Mouse (Mus musculus) C2C12 (cell line): Measurements from ENCODE around the gene Ptpro. TPM values are rescaled to one million over a fixed set of nuclear protein-coding genes. Genes with fewer than 3 reads are reported as not detected.
A peak's percentile ranks its signal among the peaks of the same experiment; 100 is the strongest.

Source experiments
- H3K27me3 ChIP-seq: one replicate; pipeline ENCODE4 v1.6.1; 2011; ENCODE audit not compliant: control insufficient read depth, insufficient read depth, insufficient read length
- H3K36me3 ChIP-seq: one replicate; pipeline ENCODE4 v1.6.1; 2011; ENCODE audit not compliant: control insufficient read depth, insufficient read depth
- H3K4me3 ChIP-seq: one replicate; pipeline ENCODE4 v1.5.1; 2011; ENCODE audit warnings: mild to moderate bottlenecking, control low read depth; ENCODE audit not compliant: poor library complexity, insufficient read depth, severe bottlenecking
- H3K79me2 ChIP-seq: one replicate; pipeline ENCODE4 v1.6.1; 2011; ENCODE audit not compliant: control insufficient read depth, insufficient read depth
- H3K79me3 ChIP-seq: one replicate; pipeline ENCODE4 v1.6.1; 2011; ENCODE audit warnings: low read depth, control low read depth
- H3ac ChIP-seq: one replicate; pipeline ENCODE3; 2011; ENCODE audit warnings: low read depth; ENCODE audit not compliant: control insufficient read depth, insufficient read length
- CEBPB ChIP-seq: IDR thresholded peaks from one replicate; pipeline ENCODE4 v1.6.1; 2011; ENCODE audit warnings: low read depth, mild to moderate bottlenecking, control low read depth, moderate library complexity
- CTCF ChIP-seq: IDR thresholded peaks from one replicate; pipeline ENCODE4 v1.5.1; 2011; ENCODE audit not compliant: control insufficient read depth, insufficient read depth, insufficient read length
- FOSL1 ChIP-seq: IDR thresholded peaks from one replicate; pipeline ENCODE4 v1.8.0; 2011; ENCODE audit warnings: mild to moderate bottlenecking, low read length; ENCODE audit not compliant: poor library complexity, insufficient read depth, severe bottlenecking
- MAX ChIP-seq: IDR thresholded peaks from one replicate; pipeline ENCODE4 v1.6.1; 2011; ENCODE audit warnings: mild to moderate bottlenecking, control low read depth
- MYOD1 ChIP-seq: IDR thresholded peaks from one replicate; pipeline ENCODE4 v1.6.1; 2011; ENCODE audit warnings: low read depth; ENCODE audit not compliant: control insufficient read depth, insufficient read length
- MYOG ChIP-seq: IDR thresholded peaks from one replicate; pipeline ENCODE4 v1.6.1; 2011; ENCODE audit not compliant: control insufficient read depth, insufficient read length; ENCODE audit errors: extremely low read depth
- USF1 ChIP-seq: IDR thresholded peaks from one replicate; pipeline ENCODE4 v1.6.1; 2011; ENCODE audit warnings: low read depth, mild to moderate bottlenecking, control low read depth, moderate library complexity
- polyA plus RNA-seq: library from polyadenylated mRNA; unstranded; fragments of >200 nt; fragmentation: generic; extraction: Trizol; gene quantifications from one replicate; pipeline ENCODE4 v1.2.1, GENCODE M21; 2012; ENCODE audit warnings: missing spikeins

Gene Ptpro
- polyA plus RNA-seq, 1 experiment: not detected

GRCm38 (mm10) chr6:137339071-137339470 lies 87.0 kb downstream of the Ptpro start:
- Histone ChIP-seq H3K4me3 (no peak overlapping the region), H3ac (no peak overlapping the region), H3K27me3 (no peaks in the 10 kb centered on the region), H3K79me2 (no peaks in the 10 kb centered on the region), H3K79me3 (no peaks in the 10 kb centered on the region), H3K36me3 (no peaks in the 10 kb centered on the region)
- TF ChIP-seq MYOD1: peak; percentile 60
- no peak for TF ChIP-seq CEBPB

- Histone ChIP-seq H3K4me3 (no peak overlapping the region), H3K79me2 (no peaks in the 10 kb centered on the region), H3ac (no peak overlapping the region), H3K36me3 (no peaks in the 10 kb centered on the region), H3K27me3 (no peaks in the 10 kb centered on the region), H3K79me3 (no peaks in the 10 kb centered on the region)
- TF ChIP-seq CEBPB (no peak), CTCF (no peak), FOSL1 (no peak), USF1 (no peak), MYOG (no peak), MAX (no peak), MYOD1 (no peak)
Measured at GRCm38 (mm10) chr6:137343688-137344441, 91.7 kb downstream of the Ptpro start.

GRCm38 (mm10) chr6:137360166-137360565 lies 108.0 kb downstream of the Ptpro start:
- H3K4me3 ChIP-seq: no peak overlapping the region
- H3K79me3 ChIP-seq: no peaks in the 10 kb centered on the region
- H3K36me3 ChIP-seq: no peaks in the 10 kb centered on the region
- H3K27me3 ChIP-seq: peaks cover 3% of the 10 kb centered on the region
- H3K79me2 ChIP-seq: no peaks in the 10 kb centered on the region
- no peak for TF ChIP-seq MYOD1
- no peak for TF ChIP-seq FOSL1
- TF ChIP-seq MYOG: no peak
- TF ChIP-seq CTCF: no peak
- TF ChIP-seq CEBPB: no peak
- TF ChIP-seq USF1: no peak
- no peak for TF ChIP-seq MAX
- no peak overlapping the region for H3ac ChIP-seq

GRCm38 (mm10) chr6:137362216-137362615 lies 110.1 kb downstream of the Ptpro start:
- TF ChIP-seq MYOD1 (no peak), USF1 (no peak), CEBPB (no peak), MAX (no peak), CTCF (no peak), MYOG (no peak), FOSL1 (no peak)
- peaks cover 3% of the 10 kb centered on the region for H3K27me3 ChIP-seq
- H3K4me3 ChIP-seq: no peak overlapping the region
- no peaks in the 10 kb centered on the region for H3K79me3 ChIP-seq
- H3K36me3 ChIP-seq: no peaks in the 10 kb centered on the region
- H3K79me2 ChIP-seq: no peaks in the 10 kb centered on the region
- no peak overlapping the region for H3ac ChIP-seq

GRCm38 (mm10) chr6:137364681-137365080 lies 112.6 kb downstream of the Ptpro start:
- Histone ChIP-seq H3K79me2 (no peaks in the 10 kb centered on the region), H3ac (no peak overlapping the region), H3K36me3 (no peaks in the 10 kb centered on the region), H3K4me3 (no peak overlapping the region), H3K27me3 (no peaks in the 10 kb centered on the region), H3K79me3 (no peaks in the 10 kb centered on the region)
- TF ChIP-seq CEBPB (no peak), MYOG (no peak), CTCF (no peak)

GRCm38 (mm10) chr6:137365637-137366036 lies 113.5 kb downstream of the Ptpro start:
- Histone ChIP-seq H3K79me3 (no peaks in the 10 kb centered on the region), H3K79me2 (no peaks in the 10 kb centered on the region), H3ac (no peak overlapping the region), H3K36me3 (no peaks in the 10 kb centered on the region), H3K4me3 (no peak overlapping the region), H3K27me3 (no peaks in the 10 kb centered on the region)
- TF ChIP-seq MYOD1: peak; percentile 64
- no peak for TF ChIP-seq MYOG
